Mouse (Mus musculus) cerebellum, adult 2 months (tissue): ENCODE data around the gene Tlr9.

Source experiments
- CTCF ChIP-seq: fragments of 200-500 bp; IDR thresholded peaks from 2 replicates; pipeline ENCODE4 v1.5.1; 2011; ENCODE audit warnings: low read depth, mild to moderate bottlenecking, control low read depth, low read length, moderate library complexity, borderline replicate concordance; ENCODE audit not compliant: insufficient read depth
- POLR2A ChIP-seq: fragments of 200-500 bp; IDR thresholded peaks from 2 replicates; pipeline ENCODE4 v1.6.1; 2011; ENCODE audit warnings: low read length, control low read depth, borderline replicate concordance; ENCODE audit not compliant: insufficient read depth

DNA sequence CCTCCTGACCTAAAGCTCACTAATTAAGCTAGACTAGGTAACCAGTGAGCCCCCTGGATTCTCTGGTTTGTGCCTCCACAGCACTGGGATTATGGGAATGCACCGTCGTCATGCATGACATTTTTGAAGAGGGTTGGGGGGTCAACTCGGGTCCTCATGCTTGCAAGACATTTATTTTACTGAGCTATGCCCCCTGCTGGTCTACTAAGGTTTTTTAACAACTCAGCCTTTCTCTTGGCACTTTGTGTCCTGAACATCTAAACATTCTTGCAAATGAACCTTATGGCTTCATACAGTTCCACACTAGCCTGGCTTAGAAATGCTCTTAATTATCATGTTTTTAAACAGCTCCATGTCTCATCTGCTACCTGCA is 8.3 kb downstream of the Tlr9 start:
- no peak for TF ChIP-seq POLR2A
- TF ChIP-seq CTCF: no peak
